Mouse (Mus musculus) spleen, postnatal 14 days (tissue): Measurements from ENCODE around the gene Zfp787.
"Not testable (repeated sequence)": the region's sequence is repeated elsewhere in the genome, so short reads cannot be mapped to it uniquely, and the experiment has no call there.

Source experiments
- DNase-seq, 2 experiments: peaks; one replicate each; pipeline ENCODE4 v3.0.0; 2021 to 2022; ENCODE audit warnings: low spot score in 2 of 2

The Zfp787 gene

GRCm38 (mm10) chr7:6155901-6156411, at the start of gene Zfp787:
Gene Zfp787 (minus strand): TSS chr7:6155997.
- peak; percentile 79 to 85 for DNase-seq

GRCm38 (mm10) chr7:6204200-6204599, 48.4 kb upstream of the Zfp787 start:
- DNase-seq = no peak

GRCm38 (mm10) chr7:6196790-6197189, 41.0 kb upstream of the Zfp787 start, which contains the start of gene Galp:
Gene Galp (plus strand): TSS chr7:6197090.
- DNase-seq = no peak

GRCm38 (mm10) chr7:6195777-6196176, 40.0 kb upstream of the Zfp787 start:
- no peak for DNase-seq

- DNase-seq = peak in 1 of 2 experiments; percentile 52
Measured at GRCm38 (mm10) chr7:6194129-6194528, 38.3 kb upstream of the Zfp787 start.

GRCm38 (mm10) chr7:6191376-6191775, 35.6 kb upstream of the Zfp787 start:
- DNase-seq = peak; percentile 46 to 73

GRCm38 (mm10) chr7:6189542-6189941, 33.7 kb upstream of the Zfp787 start:
- no peak for DNase-seq

GRCm38 (mm10) chr7:6186756-6187155, 31.0 kb upstream of the Zfp787 start:
- no peak for DNase-seq

GRCm38 (mm10) chr7:6186176-6186575, 30.4 kb upstream of the Zfp787 start:
- DNase-seq = no peak

GRCm38 (mm10) chr7:6185391-6185790, 29.6 kb upstream of the Zfp787 start:
- no peak for DNase-seq

GRCm38 (mm10) chr7:6184521-6184920, 28.7 kb upstream of the Zfp787 start:
- DNase-seq = no peak

- DNase-seq = no peak
Measured at GRCm38 (mm10) chr7:6183802-6184201, 28.0 kb upstream of the Zfp787 start.

GRCm38 (mm10) chr7:6182882-6183281, 27.1 kb upstream of the Zfp787 start:
- DNase-seq = no peak

GRCm38 (mm10) chr7:6179013-6179412, 23.2 kb upstream of the Zfp787 start:
- DNase-seq = no peak

GRCm38 (mm10) chr7:6174365-6174987, 18.7 kb upstream of the Zfp787 start:
- DNase-seq = not testable (repeated sequence)

GRCm38 (mm10) chr7:6173872-6174271, 18.1 kb upstream of the Zfp787 start:
- no peak for DNase-seq

- no peak for DNase-seq
Measured at GRCm38 (mm10) chr7:6172674-6173244, 17.0 kb upstream of the Zfp787 start.

GRCm38 (mm10) chr7:6172006-6172649, 16.3 kb upstream of the Zfp787 start, which contains the start of gene Zfp444:
Gene Zfp444 (plus strand): TSS chr7:6172226.
- DNase-seq = peak; percentile 80 to 89

GRCm38 (mm10) chr7:6171444-6172005, 15.7 kb upstream of the Zfp787 start:
- peak; percentile 25 to 63 for DNase-seq

GRCm38 (mm10) chr7:6170871-6171270, 15.1 kb upstream of the Zfp787 start:
- DNase-seq = no peak

- no peak for DNase-seq
Measured at GRCm38 (mm10) chr7:6170391-6170790, 14.6 kb upstream of the Zfp787 start.

GRCm38 (mm10) chr7:6169403-6169802, 13.6 kb upstream of the Zfp787 start:
- DNase-seq = no peak
